ENCODE assay signal across 16 mouse cellular contexts in the genomic region with DNA sequence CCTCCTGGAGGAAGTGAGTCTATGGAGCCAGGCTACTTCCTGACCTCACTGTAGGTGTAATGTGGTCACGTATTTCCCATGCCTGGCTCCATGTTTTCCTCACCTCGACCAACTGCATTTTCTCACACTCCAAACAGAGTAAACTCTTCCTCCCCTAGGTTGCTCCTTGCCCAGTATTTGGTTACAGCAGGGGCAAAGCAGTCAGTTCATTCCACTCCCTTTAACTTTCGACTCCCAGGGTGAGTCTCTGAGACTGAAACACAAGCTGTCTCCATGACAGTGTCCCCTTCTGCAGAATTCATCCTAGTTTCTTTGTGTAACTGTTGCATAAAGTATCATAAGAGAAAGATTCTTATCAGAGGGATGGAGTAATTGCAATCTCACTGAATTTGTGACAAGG.
"Had no signal": no experiment of that assay in that cellular context is flagged by ENCODE, and none has a peak within 500 bp of the region (broad histone marks: within the 10 kb centered on the region; RNA-seq: fewer than 3 reads in every experiment).

No protein-coding gene starts in this region.

- ATAC-seq: liver, postnatal 0 days; lung, postnatal 0 days; midbrain, embryonic 13.5 days; midbrain, embryonic 15.5 days had no signal

- H3K9me3 ChIP-seq: lung, embryonic 15.5 days; midbrain, embryonic 13.5 days; midbrain, embryonic 15.5 days; neural tube, embryonic 12.5 days had no signal

- H3K27ac ChIP-seq: lung, embryonic 15.5 days; macrophage; midbrain, embryonic 13.5 days; midbrain, embryonic 15.5 days; neural tube, embryonic 12.5 days had no signal

- H3K4me2 ChIP-seq: lung, embryonic 15.5 days; midbrain, embryonic 11.5 days; midbrain, embryonic 13.5 days; midbrain, embryonic 15.5 days; neural tube, embryonic 12.5 days had no signal

- H3K4me3 ChIP-seq: lung, embryonic 15.5 days; megakaryocyte, embryonic 14.5 days; midbrain, embryonic 13.5 days; midbrain, embryonic 15.5 days; neural tube, embryonic 12.5 days had no signal

- H3K36me3 ChIP-seq: lung, embryonic 15.5 days; midbrain, embryonic 13.5 days; midbrain, embryonic 15.5 days; neural tube, embryonic 12.5 days had no signal

- H3K9ac ChIP-seq: liver, postnatal 0 days; lung, embryonic 15.5 days; midbrain, embryonic 13.5 days; midbrain, embryonic 15.5 days; neural tube, embryonic 12.5 days had no signal

- H3K4me1 ChIP-seq: lung, embryonic 15.5 days; megakaryocyte, embryonic 14.5 days; midbrain, embryonic 13.5 days; midbrain, embryonic 15.5 days; neural tube, embryonic 12.5 days had no signal

- H3K27me3 ChIP-seq: lung, embryonic 15.5 days; megakaryocyte, embryonic 14.5 days; midbrain, embryonic 13.5 days; midbrain, embryonic 15.5 days; neural tube, embryonic 12.5 days had no signal

- DNase-seq: liver, postnatal 0 days; lung, adult 2 months; lung, postnatal 14 days; lung, postnatal 36 days; right cerebral cortex, postnatal 14 days; thymus, adult 18-20 months; thymus, postnatal 14 days; thymus, postnatal 36 days had no signal
